Mouse (Mus musculus): ENCODE measurements around the gene Zbed3. TPM values are rescaled to one million over a fixed set of nuclear protein-coding genes. Genes with fewer than 3 reads are reported as not detected.
A peak's percentile ranks its signal among the peaks of the same experiment; 100 is the strongest.

The Zbed3 gene
- polyA plus RNA-seq (2015; fragmentation: Nextera tagmentation; extraction: Ambion mirVana): 51.3 and 60.1 TPM in 2 replicates

GRCm38 (mm10) chr13:95323400-95323799 is at the start of gene Zbed3:
Gene Zbed3 (plus strand): TSS chr13:95323612.
- 87% methylated on average over 6 of the region's 6 CpGs for WGBS
- H3K36me3 ChIP-seq: no peaks in the 10 kb centered on the region
- no peak for ATAC-seq (ENCODE audit: insufficient read depth, low FRiP score, low read depth)
- peak within 1 kb of the TSS; percentile 98 for H3K9ac ChIP-seq
- H3K4me3 ChIP-seq (replicated peaks): peak within 1 kb of the TSS; percentile 82
- H3K4me1 ChIP-seq: peaks cover 10% of the 10 kb centered on the region
- H3K9me3 ChIP-seq: no peaks in the 10 kb centered on the region
- H3K27me3 ChIP-seq (replicated peaks): no peaks in the 10 kb centered on the region
- H3K27ac ChIP-seq: peak within 1 kb of the TSS; percentile 99
- peak within 1 kb of the TSS; percentile 85 for H3K4me2 ChIP-seq

DNA sequence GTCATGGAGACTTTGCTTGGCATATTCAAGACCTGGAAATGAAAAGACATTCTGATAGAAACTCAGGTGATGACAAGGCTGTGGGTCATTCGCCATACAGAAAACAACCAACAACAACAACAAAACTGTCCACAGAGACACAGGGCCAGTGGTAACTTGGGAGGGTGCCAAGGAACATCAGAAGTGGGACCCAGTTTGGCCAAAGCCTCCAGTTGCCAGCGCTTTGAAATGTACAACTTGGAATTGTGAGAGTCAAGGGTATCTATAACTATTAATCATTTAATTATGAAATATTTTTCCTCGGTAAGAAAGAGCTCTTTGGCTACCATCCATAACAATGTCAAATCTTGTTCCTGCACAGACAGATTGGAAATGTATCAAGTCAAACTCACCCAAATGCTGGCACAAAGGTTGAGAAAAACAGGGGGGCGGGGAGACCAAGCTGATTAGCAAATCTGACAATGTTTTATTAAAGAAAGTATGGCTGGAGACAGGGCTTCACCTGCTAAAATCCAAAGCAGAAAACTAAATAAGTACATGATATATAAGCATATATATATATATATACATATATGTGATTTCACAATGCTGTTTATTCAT is 44.9 kb upstream of the Zbed3 start:
- ATAC-seq (ENCODE audit: insufficient read depth, low FRiP score, low read depth): no peak
- Histone ChIP-seq H3K4me3 (replicated peaks) (no peak overlapping the region), H3K9me3 (no peaks in the 10 kb centered on the region), H3K9ac (no peak overlapping the region), H3K36me3 (no peaks in the 10 kb centered on the region), H3K27me3 (replicated peaks) (no peaks in the 10 kb centered on the region), H3K4me1 (no peaks in the 10 kb centered on the region), H3K4me2 (no peak overlapping the region), H3K27ac (no peak overlapping the region)
- WGBS: 77% methylated on average over 4 of the region's 4 CpGs

DNA sequence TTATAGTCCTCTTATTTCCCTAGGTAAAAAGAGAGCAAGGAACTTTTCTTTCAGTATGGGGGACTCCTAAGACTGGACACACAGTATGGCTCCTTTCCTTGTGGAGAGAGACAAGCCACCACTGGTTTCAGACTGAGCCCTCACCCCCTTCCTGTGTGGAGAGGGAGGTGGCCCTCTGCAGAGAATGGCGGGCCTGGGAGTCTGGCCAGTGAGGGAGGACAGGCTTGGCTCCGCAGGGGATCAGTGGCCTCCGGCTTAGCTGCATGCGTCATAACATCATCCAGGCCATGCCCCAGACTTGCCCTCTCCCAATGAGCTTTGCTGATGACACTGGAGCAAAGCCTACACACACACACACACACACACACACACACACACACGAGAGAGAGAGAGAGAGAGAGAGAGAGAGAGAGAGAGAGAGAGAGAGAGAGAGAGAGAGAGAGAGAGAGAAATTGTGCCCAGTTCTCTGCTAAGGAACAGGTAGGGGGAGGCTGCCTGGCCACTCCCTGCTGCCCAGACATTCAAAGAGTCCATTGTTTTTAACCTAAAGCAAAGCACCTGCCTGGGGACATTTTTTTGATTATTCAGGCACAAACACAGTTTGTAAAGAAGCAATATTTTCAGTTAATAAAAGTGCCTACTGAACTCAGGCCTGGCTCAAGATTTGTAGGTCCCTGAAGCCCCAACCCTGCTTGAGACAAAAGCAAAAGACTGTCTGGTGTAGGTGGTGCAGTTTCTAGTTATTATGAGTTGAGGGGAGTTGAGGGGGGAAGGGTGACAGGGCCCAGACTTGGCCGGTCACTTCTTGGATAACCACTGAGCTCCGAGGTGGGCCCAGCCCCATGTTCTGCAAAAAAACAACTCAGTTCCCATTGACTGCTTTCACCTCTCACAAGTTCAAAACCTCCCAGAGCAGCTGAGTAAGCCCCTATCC is 41.4 kb upstream of the Zbed3 start:
- Histone ChIP-seq H3K27me3 (replicated peaks) (no peaks in the 10 kb centered on the region), H3K4me1 (no peaks in the 10 kb centered on the region), H3K9me3 (no peaks in the 10 kb centered on the region), H3K4me3 (replicated peaks) (no peak overlapping the region), H3K9ac (no peak overlapping the region), H3K4me2 (no peak overlapping the region), H3K27ac (no peak overlapping the region), H3K36me3 (no peaks in the 10 kb centered on the region)
- 31% methylated on average over 6 of the region's 7 CpGs for WGBS
- ATAC-seq (ENCODE audit: insufficient read depth, low FRiP score, low read depth): peak; percentile 53; the same call in 1 of the 2 replicates

- Histone ChIP-seq H3K36me3 (no peaks in the 10 kb centered on the region), H3K9me3 (no peaks in the 10 kb centered on the region), H3K4me1 (no peaks in the 10 kb centered on the region), H3K27ac (no peak overlapping the region), H3K4me3 (replicated peaks) (no peak overlapping the region), H3K27me3 (replicated peaks) (no peaks in the 10 kb centered on the region), H3K4me2 (no peak overlapping the region), H3K9ac (no peak overlapping the region)
- 1% methylated on average over 7 of the region's 7 CpGs for WGBS
- ATAC-seq (ENCODE audit: insufficient read depth, low FRiP score, low read depth): peak; percentile 50; the same call in 1 of the 2 replicates
Observed at GRCm38 (mm10) chr13:95286989-95287388, 36.4 kb upstream of the Zbed3 start.

DNA sequence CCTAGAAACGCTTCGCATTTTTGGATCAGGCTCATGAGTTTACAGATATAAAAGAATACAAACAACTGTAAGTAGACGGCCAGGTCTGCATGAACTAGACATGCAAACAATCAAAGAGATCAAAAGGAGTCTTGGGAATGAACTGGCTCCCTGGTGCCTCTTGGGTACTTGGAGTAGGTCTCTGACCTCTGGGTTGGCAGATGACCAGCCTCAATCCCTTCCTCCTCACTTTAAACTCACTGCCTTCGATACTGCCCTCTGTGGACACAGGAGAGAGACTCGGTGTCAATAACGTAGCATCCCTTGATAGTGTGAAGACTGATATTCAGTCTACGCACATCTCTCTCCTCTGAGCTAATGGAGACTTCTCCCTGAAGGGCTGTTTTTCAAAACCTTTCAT is 35.4 kb upstream of the Zbed3 start:
- no peaks in the 10 kb centered on the region for H3K4me1 ChIP-seq
- no peaks in the 10 kb centered on the region for H3K27me3 ChIP-seq (replicated peaks)
- no peak overlapping the region for H3K4me3 ChIP-seq (replicated peaks)
- no peak overlapping the region for H3K9ac ChIP-seq
- no peak overlapping the region for H3K4me2 ChIP-seq
- H3K27ac ChIP-seq: no peak overlapping the region
- H3K9me3 ChIP-seq: no peaks in the 10 kb centered on the region
- no peaks in the 10 kb centered on the region for H3K36me3 ChIP-seq
- no peak for ATAC-seq (ENCODE audit: insufficient read depth, low FRiP score, low read depth)
- WGBS: 73% methylated on average over 7 of the region's 7 CpGs

DNA sequence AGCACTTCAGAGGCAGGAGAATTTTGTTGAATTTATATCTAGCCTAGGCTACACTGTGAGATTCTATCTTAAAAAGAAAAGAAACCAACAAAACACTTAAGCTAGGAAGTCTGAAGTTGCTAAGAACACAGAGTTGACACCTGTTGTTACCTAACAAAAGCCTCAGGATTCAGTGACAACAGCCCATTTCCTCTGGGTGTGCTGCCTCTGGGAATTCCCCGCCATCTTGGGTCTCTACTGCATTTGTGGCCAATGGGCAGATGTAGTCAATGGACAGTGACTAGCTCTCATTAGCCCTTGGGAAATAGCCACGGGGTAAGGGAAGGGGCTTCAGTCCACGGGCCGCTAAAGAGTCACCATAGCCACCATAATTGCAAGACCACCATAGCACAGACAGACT is 31.4 kb upstream of the Zbed3 start:
- no peak overlapping the region for H3K4me3 ChIP-seq (replicated peaks)
- ATAC-seq (ENCODE audit: insufficient read depth, low FRiP score, low read depth): no peak
- H3K9ac ChIP-seq: no peak overlapping the region
- WGBS: 85% methylated on average over 4 of the region's 4 CpGs
- H3K27me3 ChIP-seq (replicated peaks): no peaks in the 10 kb centered on the region
- no peak overlapping the region for H3K27ac ChIP-seq
- H3K36me3 ChIP-seq: no peaks in the 10 kb centered on the region
- no peaks in the 10 kb centered on the region for H3K9me3 ChIP-seq
- no peak overlapping the region for H3K4me2 ChIP-seq
- H3K4me1 ChIP-seq: no peaks in the 10 kb centered on the region

DNA sequence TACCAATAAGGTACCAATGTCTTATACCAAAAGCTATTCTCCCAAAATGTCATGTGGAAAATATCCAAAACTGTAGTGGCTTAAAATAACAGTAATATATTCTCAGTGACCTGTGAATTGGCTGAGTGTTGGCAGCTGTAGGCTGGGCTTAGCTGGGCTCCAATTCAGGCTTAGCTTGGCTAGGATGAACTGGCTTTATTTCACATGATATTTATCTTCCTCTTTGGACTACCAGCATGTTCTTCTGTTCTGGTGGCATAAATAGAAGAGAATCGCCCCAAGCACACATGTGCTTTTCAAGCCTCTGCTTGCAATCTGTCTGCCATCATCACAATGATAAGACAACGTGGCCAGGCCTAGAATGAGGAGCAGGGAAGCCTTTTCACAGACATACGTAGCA is 23.5 kb upstream of the Zbed3 start:
- no peak overlapping the region for H3K4me3 ChIP-seq (replicated peaks)
- H3K9me3 ChIP-seq: no peaks in the 10 kb centered on the region
- no peaks in the 10 kb centered on the region for H3K36me3 ChIP-seq
- no peaks in the 10 kb centered on the region for H3K27me3 ChIP-seq (replicated peaks)
- no peaks in the 10 kb centered on the region for H3K4me1 ChIP-seq
- ATAC-seq (ENCODE audit: insufficient read depth, low FRiP score, low read depth): no peak
- 51% methylated on average over 3 of the region's 3 CpGs for WGBS
- no peak overlapping the region for H3K9ac ChIP-seq
- H3K4me2 ChIP-seq: no peak overlapping the region
- H3K27ac ChIP-seq: no peak overlapping the region

GRCm38 (mm10) chr13:95306596-95306995 is 16.8 kb upstream of the Zbed3 start:
- no peaks in the 10 kb centered on the region for H3K4me1 ChIP-seq
- H3K27me3 ChIP-seq (replicated peaks): no peaks in the 10 kb centered on the region
- peak; percentile 22; the same call in 1 of the 2 replicates for ATAC-seq (ENCODE audit: insufficient read depth, low FRiP score, low read depth)
- H3K9me3 ChIP-seq: no peaks in the 10 kb centered on the region
- WGBS: 64% methylated on average over 4 of the region's 4 CpGs
- H3K4me3 ChIP-seq (replicated peaks): no peak overlapping the region
- H3K27ac ChIP-seq: no peak overlapping the region
- H3K9ac ChIP-seq: no peak overlapping the region
- no peak overlapping the region for H3K4me2 ChIP-seq
- H3K36me3 ChIP-seq: no peaks in the 10 kb centered on the region

DNA sequence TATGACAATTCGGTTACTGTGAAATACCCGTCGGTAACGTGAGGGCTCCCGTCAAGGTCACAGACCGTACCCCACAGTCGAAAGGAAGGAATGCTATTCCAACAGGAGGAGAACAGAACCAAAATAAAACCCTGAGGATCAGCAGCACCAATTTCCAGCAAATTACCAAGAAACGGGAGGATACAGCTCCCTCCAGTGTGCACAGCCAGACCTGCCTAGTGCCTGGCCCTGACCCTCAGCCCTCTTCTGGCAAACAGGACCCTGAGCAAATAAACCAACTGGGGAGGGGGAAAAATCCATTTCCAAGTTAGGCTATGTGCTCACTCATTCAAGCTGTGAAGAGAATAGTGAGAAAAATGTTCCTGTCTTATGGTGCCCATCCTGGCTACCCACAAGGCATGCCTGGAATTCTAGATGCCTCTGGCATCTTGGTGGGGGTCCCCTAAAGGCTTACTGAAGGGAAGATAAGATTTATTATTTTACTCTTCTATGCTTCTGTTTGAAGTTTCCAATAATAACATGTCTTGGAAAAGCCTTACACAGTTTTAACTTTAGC is 16.2 kb upstream of the Zbed3 start:
- Histone ChIP-seq H3K27ac (no peak overlapping the region), H3K4me2 (no peak overlapping the region), H3K4me1 (no peaks in the 10 kb centered on the region), H3K36me3 (no peaks in the 10 kb centered on the region), H3K9ac (no peak overlapping the region), H3K9me3 (no peaks in the 10 kb centered on the region), H3K4me3 (replicated peaks) (no peak overlapping the region), H3K27me3 (replicated peaks) (no peaks in the 10 kb centered on the region)
- ATAC-seq (ENCODE audit: insufficient read depth, low FRiP score, low read depth): no peak
- 71% methylated on average over 8 of the region's 8 CpGs for WGBS

- WGBS: 81% methylated on average over 6 of the region's 6 CpGs
- no peaks in the 10 kb centered on the region for H3K4me1 ChIP-seq
- no peak overlapping the region for H3K27ac ChIP-seq
- H3K27me3 ChIP-seq (replicated peaks): no peaks in the 10 kb centered on the region
- no peaks in the 10 kb centered on the region for H3K9me3 ChIP-seq
- H3K36me3 ChIP-seq: no peaks in the 10 kb centered on the region
- no peak overlapping the region for H3K4me3 ChIP-seq (replicated peaks)
- ATAC-seq (ENCODE audit: insufficient read depth, low FRiP score, low read depth): no peak
- H3K4me2 ChIP-seq: no peak overlapping the region
- H3K9ac ChIP-seq: no peak overlapping the region
Observed at GRCm38 (mm10) chr13:95312016-95312415, 11.4 kb upstream of the Zbed3 start.

DNA sequence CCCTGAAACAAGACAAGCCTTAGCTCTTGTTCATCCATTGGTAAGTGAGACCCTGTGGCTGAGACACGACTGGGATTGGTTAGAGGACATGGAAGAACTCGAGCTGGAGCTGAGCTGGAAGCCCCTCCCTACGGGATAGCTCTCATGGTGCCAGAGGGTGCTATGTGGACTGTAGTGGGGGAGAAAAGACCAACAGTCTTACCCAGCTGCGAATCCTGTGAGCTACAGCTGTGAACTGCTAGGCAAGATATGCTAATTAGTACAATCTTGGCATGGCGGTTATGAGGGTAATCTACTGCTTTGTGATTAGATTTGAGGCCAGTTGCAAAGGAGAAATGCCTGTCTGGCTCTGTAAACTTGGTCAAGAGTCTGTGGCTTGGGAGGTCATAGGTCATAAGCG is 4.3 kb upstream of the Zbed3 start:
- Histone ChIP-seq H3K27me3 (replicated peaks) (no peaks in the 10 kb centered on the region), H3K4me2 (no peak overlapping the region), H3K9me3 (no peaks in the 10 kb centered on the region), H3K27ac (no peak overlapping the region), H3K9ac (no peak overlapping the region), H3K36me3 (no peaks in the 10 kb centered on the region), H3K4me1 (no peaks in the 10 kb centered on the region), H3K4me3 (replicated peaks) (no peak overlapping the region)
- no peak for ATAC-seq (ENCODE audit: insufficient read depth, low FRiP score, low read depth)
- WGBS: 65% methylated on average over 6 of the region's 6 CpGs

DNA sequence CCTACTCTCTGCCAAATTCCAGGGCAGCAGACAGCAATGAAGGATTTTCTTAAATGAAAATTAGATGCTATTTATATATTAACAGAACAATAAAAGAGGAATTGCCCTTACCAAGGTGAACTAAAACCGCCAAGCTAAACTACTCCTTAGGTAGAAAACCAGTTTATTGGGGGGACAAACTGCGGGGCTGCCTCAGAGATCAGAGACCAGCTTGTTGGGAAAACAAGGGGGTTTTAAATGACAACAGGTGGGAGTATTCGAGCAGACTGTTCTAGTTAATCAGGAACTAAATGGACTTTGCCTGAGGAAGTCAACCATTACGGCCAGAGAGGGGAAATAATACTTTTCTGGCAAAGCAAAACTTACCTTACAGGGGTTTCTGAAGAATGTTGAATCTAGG is 3.0 kb upstream of the Zbed3 start:
- Histone ChIP-seq H3K4me1 (no peaks in the 10 kb centered on the region), H3K4me3 (replicated peaks) (no peak overlapping the region), H3K36me3 (no peaks in the 10 kb centered on the region), H3K27ac (peak overlapping the region; percentile 16; the same call in 1 of the 2 replicates), H3K9me3 (no peaks in the 10 kb centered on the region), H3K9ac (no peak overlapping the region), H3K4me2 (no peak overlapping the region), H3K27me3 (replicated peaks) (no peaks in the 10 kb centered on the region)
- 47% methylated on average over 4 of the region's 4 CpGs for WGBS
- ATAC-seq (ENCODE audit: insufficient read depth, low FRiP score, low read depth): no peak
